Mouse (Mus musculus) spleen, postnatal 36 days (tissue): ENCODE results near the gene Mapk1ip1l.
"Not testable (repeated sequence)": the region's sequence is repeated elsewhere in the genome, so short reads cannot be mapped to it uniquely, and the experiment has no call there.

ENCODE experiments used
- DNase-seq, 2 experiments: peaks; one replicate each; pipeline ENCODE4 v3.0.0; 2022; ENCODE audit warnings: low spot score in 2 of 2, mixed read lengths in 1 of 2

Gene Mapk1ip1l

GRCm38 (mm10) chr14:47304814-47305405 is 6.8 kb downstream of the Mapk1ip1l start:
- no peak for DNase-seq

- DNase-seq = no peak
Measured at GRCm38 (mm10) chr14:47305933-47306332, 7.9 kb downstream of the Mapk1ip1l start.

- no peak for DNase-seq
Measured at GRCm38 (mm10) chr14:47307669-47308068, 9.6 kb downstream of the Mapk1ip1l start.

- no peak for DNase-seq
Measured at GRCm38 (mm10) chr14:47309061-47309460, 11.0 kb downstream of the Mapk1ip1l start.

- DNase-seq = no peak
Measured at GRCm38 (mm10) chr14:47310342-47311181, 12.5 kb downstream of the Mapk1ip1l start.

- no peak for DNase-seq
Measured at GRCm38 (mm10) chr14:47319362-47319761, 21.3 kb downstream of the Mapk1ip1l start.

- not testable (repeated sequence) for DNase-seq
Measured at GRCm38 (mm10) chr14:47321581-47321980, 23.5 kb downstream of the Mapk1ip1l start.

GRCm38 (mm10) chr14:47325965-47326761 is 28.1 kb downstream of the Mapk1ip1l start:
- no peak for DNase-seq

- no peak for DNase-seq
Measured at GRCm38 (mm10) chr14:47327347-47327746, 29.3 kb downstream of the Mapk1ip1l start.

- no peak for DNase-seq
Measured at GRCm38 (mm10) chr14:47331920-47332319, 33.9 kb downstream of the Mapk1ip1l start.

GRCm38 (mm10) chr14:47334819-47335218 is 36.8 kb downstream of the Mapk1ip1l start:
- DNase-seq = peak; percentile 43 to 55

- DNase-seq = no peak
Measured at GRCm38 (mm10) chr14:47335300-47335699, 37.2 kb downstream of the Mapk1ip1l start.

GRCm38 (mm10) chr14:47340231-47340925 is 42.3 kb downstream of the Mapk1ip1l start:
- no peak for DNase-seq

GRCm38 (mm10) chr14:47341811-47342291 is 43.8 kb downstream of the Mapk1ip1l start:
- DNase-seq = no peak

GRCm38 (mm10) chr14:47346715-47347114 is 48.6 kb downstream of the Mapk1ip1l start:
- DNase-seq = no peak

- DNase-seq = no peak
Measured at GRCm38 (mm10) chr14:47350974-47351373, 52.9 kb downstream of the Mapk1ip1l start.

- no peak for DNase-seq
Measured at GRCm38 (mm10) chr14:47352272-47352671, 54.2 kb downstream of the Mapk1ip1l start.

GRCm38 (mm10) chr14:47353240-47353639 is 55.2 kb downstream of the Mapk1ip1l start:
- DNase-seq = no peak

- DNase-seq = no peak
Measured at GRCm38 (mm10) chr14:47354111-47354577, 56.1 kb downstream of the Mapk1ip1l start.

- DNase-seq = no peak
Measured at GRCm38 (mm10) chr14:47354948-47355347, 56.9 kb downstream of the Mapk1ip1l start.

- DNase-seq = no peak
Measured at GRCm38 (mm10) chr14:47356622-47357021, 58.6 kb downstream of the Mapk1ip1l start.
